Mouse (Mus musculus): ENCODE measurements at regions not wholly inside any gene's neighbourhood (a gene's known extent, or its start where the extent isn't known, plus 50 kb on each side); places are given as distances from the start of the nearest gene placed in this dataset.

DNA sequence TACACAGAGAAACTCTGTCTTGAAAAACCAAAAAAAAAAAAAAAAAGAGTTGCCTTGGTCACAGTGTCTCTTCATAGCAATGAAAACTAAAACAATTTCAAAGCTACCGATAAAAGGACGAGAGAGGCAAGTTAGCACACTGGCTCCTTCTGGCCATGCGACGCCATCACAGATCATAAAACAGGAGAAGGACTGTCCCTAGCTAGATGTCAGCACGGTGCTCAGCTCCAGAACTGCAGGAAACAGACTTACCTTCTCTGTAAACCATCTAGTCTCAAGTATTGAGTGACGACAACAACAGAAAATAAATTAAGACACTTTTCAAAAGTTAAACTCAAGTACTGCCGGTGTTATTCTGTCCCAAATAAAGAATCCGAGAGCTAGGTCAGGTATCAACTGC, 118.7 kb downstream of the Ets2 start:
- WGBS: 64% methylated on average over 8 of the region's 8 CpGs
- no peak for ATAC-seq (ENCODE audit: insufficient number of reproducible peaks, insufficient read depth, low FRiP score, low read depth)
- H3K27me3 ChIP-seq (ENCODE audit: control insufficient read depth, insufficient read depth, low read length): no peaks in the 10 kb centered on the region
- peaks cover 17 to 28% of the 10 kb centered on the region in 2 experiments for H3K4me1 ChIP-seq (ENCODE audit: control insufficient read depth in 2 of 2, insufficient read depth in 2 of 2, low read length in 2 of 2)
- peaks cover 7% of the 10 kb centered on the region for H3K9me3 ChIP-seq (ENCODE audit: control insufficient read depth, low read length)
- H3K9ac ChIP-seq (ENCODE audit: low read length): no peak overlapping the region
- H3K4me2 ChIP-seq (ENCODE audit: low read length): no peak overlapping the region
- H3K4me3 ChIP-seq (ENCODE audit: control insufficient read depth in 1 of 2, insufficient read depth in 1 of 2, low read depth in 1 of 2, low read length in 2 of 2): no peak overlapping the region
- H3K36me3 ChIP-seq (ENCODE audit: control insufficient read depth, insufficient read depth, low read length): no peaks in the 10 kb centered on the region
- H3K27ac ChIP-seq (replicated peaks in 1 of 2; ENCODE audit: control insufficient read depth in 1 of 2, insufficient read depth in 1 of 2, low read depth in 2 of 2, low read length in 2 of 2): no peak overlapping the region

DNA sequence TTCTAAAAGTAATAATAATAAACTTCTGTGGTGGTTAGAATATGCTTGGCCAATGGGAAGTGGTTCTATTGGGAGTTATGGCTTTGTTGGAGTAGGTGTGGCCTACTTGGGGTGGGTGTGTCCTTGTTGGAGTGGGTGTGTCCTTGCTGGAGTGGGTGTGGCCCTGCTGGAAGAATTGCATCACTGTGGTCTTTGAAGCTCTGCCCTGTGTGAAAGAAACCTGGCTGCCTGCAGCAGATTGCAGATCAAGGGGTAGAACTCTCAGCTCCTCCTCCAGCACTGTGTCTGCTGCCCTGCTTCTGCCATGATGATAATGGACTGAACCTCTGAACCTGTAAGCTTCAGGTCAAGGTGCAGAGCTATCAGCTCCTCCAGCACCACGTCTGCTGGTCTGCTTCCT, 118.1 kb downstream of the Ets2 start:
- H3K9me3 ChIP-seq (ENCODE audit: control insufficient read depth, low read length): peaks cover 7% of the 10 kb centered on the region
- H3K27ac ChIP-seq (replicated peaks in 1 of 2; ENCODE audit: control insufficient read depth in 1 of 2, insufficient read depth in 1 of 2, low read depth in 2 of 2, low read length in 2 of 2): no peak overlapping the region
- WGBS: 59% methylated on average over 1 of the region's 1 CpGs
- H3K9ac ChIP-seq (ENCODE audit: low read length): no peak overlapping the region
- no peaks in the 10 kb centered on the region for H3K27me3 ChIP-seq (ENCODE audit: control insufficient read depth, insufficient read depth, low read length)
- peaks cover 13 to 22% of the 10 kb centered on the region in 2 experiments for H3K4me1 ChIP-seq (ENCODE audit: control insufficient read depth in 2 of 2, insufficient read depth in 2 of 2, low read length in 2 of 2)
- no peak for ATAC-seq (ENCODE audit: insufficient number of reproducible peaks, insufficient read depth, low FRiP score, low read depth)
- H3K4me3 ChIP-seq (ENCODE audit: control insufficient read depth in 1 of 2, insufficient read depth in 1 of 2, low read depth in 1 of 2, low read length in 2 of 2): no peak overlapping the region
- H3K4me2 ChIP-seq (ENCODE audit: low read length): no peak overlapping the region
- no peaks in the 10 kb centered on the region for H3K36me3 ChIP-seq (ENCODE audit: control insufficient read depth, insufficient read depth, low read length)

- Histone ChIP-seq H3K9me3 (ENCODE audit: control insufficient read depth, low read length) (peaks cover 7% of the 10 kb centered on the region), H3K9ac (ENCODE audit: low read length) (no peak overlapping the region), H3K27me3 (ENCODE audit: control insufficient read depth, insufficient read depth, low read length) (no peaks in the 10 kb centered on the region), H3K36me3 (ENCODE audit: control insufficient read depth, insufficient read depth, low read length) (no peaks in the 10 kb centered on the region), H3K27ac (replicated peaks in 1 of 2; ENCODE audit: control insufficient read depth in 1 of 2, insufficient read depth in 1 of 2, low read depth in 2 of 2, low read length in 2 of 2) (no peak overlapping the region), H3K4me3 (ENCODE audit: control insufficient read depth in 1 of 2, insufficient read depth in 1 of 2, low read depth in 1 of 2, low read length in 2 of 2) (no peak overlapping the region), H3K4me1 (ENCODE audit: control insufficient read depth in 2 of 2, insufficient read depth in 2 of 2, low read length in 2 of 2) (peaks cover 0 to 6% of the 10 kb centered on the region in 2 experiments; a peak in 1 of 4 replicates), H3K4me2 (ENCODE audit: low read length) (no peak overlapping the region)
- ATAC-seq (ENCODE audit: insufficient number of reproducible peaks, insufficient read depth, low FRiP score, low read depth): no peak
- WGBS: 91% methylated on average over 13 of the region's 13 CpGs
Observed at GRCm38 (mm10) chr16:95815966-95816365, 114.1 kb downstream of the Ets2 start.

- no peak overlapping the region for H3K4me3 ChIP-seq (ENCODE audit: control insufficient read depth in 1 of 2, insufficient read depth in 1 of 2, low read depth in 1 of 2, low read length in 2 of 2)
- no peak overlapping the region for H3K27ac ChIP-seq (replicated peaks in 1 of 2; ENCODE audit: control insufficient read depth in 1 of 2, insufficient read depth in 1 of 2, low read depth in 2 of 2, low read length in 2 of 2)
- H3K9ac ChIP-seq (ENCODE audit: low read length): no peak overlapping the region
- H3K36me3 ChIP-seq (ENCODE audit: control insufficient read depth, insufficient read depth, low read length): no peaks in the 10 kb centered on the region
- WGBS: 87% methylated on average over 6 of the region's 6 CpGs
- ATAC-seq (ENCODE audit: insufficient number of reproducible peaks, insufficient read depth, low FRiP score, low read depth): no peak
- H3K4me2 ChIP-seq (ENCODE audit: low read length): no peak overlapping the region
- H3K4me1 ChIP-seq (ENCODE audit: control insufficient read depth in 2 of 2, insufficient read depth in 2 of 2, low read length in 2 of 2): peaks cover 0 to 6% of the 10 kb centered on the region in 2 experiments; a peak in 1 of 4 replicates
- H3K9me3 ChIP-seq (ENCODE audit: control insufficient read depth, low read length): peaks cover 7% of the 10 kb centered on the region
- no peaks in the 10 kb centered on the region for H3K27me3 ChIP-seq (ENCODE audit: control insufficient read depth, insufficient read depth, low read length)
Observed at GRCm38 (mm10) chr16:95815206-95815731, 113.4 kb downstream of the Ets2 start.

GRCm38 (mm10) chr16:95814513-95815118, 112.7 kb downstream of the Ets2 start:
- H3K4me1 ChIP-seq (ENCODE audit: control insufficient read depth in 2 of 2, insufficient read depth in 2 of 2, low read length in 2 of 2): peaks cover 0 to 5% of the 10 kb centered on the region in 2 experiments; a peak in 1 of 4 replicates
- peaks cover 7% of the 10 kb centered on the region for H3K9me3 ChIP-seq (ENCODE audit: control insufficient read depth, low read length)
- H3K4me2 ChIP-seq (ENCODE audit: low read length): no peak overlapping the region
- H3K36me3 ChIP-seq (ENCODE audit: control insufficient read depth, insufficient read depth, low read length): no peaks in the 10 kb centered on the region
- H3K27ac ChIP-seq (replicated peaks in 1 of 2; ENCODE audit: control insufficient read depth in 1 of 2, insufficient read depth in 1 of 2, low read depth in 2 of 2, low read length in 2 of 2): no peak overlapping the region
- H3K9ac ChIP-seq (ENCODE audit: low read length): no peak overlapping the region
- no peaks in the 10 kb centered on the region for H3K27me3 ChIP-seq (ENCODE audit: control insufficient read depth, insufficient read depth, low read length)
- H3K4me3 ChIP-seq (ENCODE audit: control insufficient read depth in 1 of 2, insufficient read depth in 1 of 2, low read depth in 1 of 2, low read length in 2 of 2): no peak overlapping the region
- WGBS: 73% methylated on average over 9 of the region's 9 CpGs
- no peak for ATAC-seq (ENCODE audit: insufficient number of reproducible peaks, insufficient read depth, low FRiP score, low read depth)

DNA sequence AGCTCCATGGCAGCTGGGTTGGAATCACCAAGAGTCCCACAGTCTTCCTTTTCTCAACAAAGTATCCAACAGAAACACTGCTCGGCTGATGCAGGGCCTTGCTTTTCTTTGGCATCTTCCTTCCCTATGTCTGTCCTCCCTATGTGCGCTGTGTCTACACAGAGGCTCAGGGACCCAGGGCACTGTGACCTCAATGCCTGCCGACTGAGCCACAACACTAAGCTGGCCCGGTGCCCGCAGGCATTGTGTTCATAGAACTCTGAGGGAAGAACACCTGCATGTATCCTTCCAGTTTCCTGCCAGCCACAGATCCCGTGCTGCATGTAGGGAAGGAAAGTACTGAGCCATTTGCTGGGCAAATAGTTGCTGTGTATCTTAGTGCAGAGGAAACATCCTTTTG, 109.2 kb downstream of the Ets2 start:
- Histone ChIP-seq H3K9ac (ENCODE audit: low read length) (no peak overlapping the region), H3K27me3 (ENCODE audit: control insufficient read depth, insufficient read depth, low read length) (no peaks in the 10 kb centered on the region), H3K9me3 (ENCODE audit: control insufficient read depth, low read length) (no peaks in the 10 kb centered on the region), H3K4me1 (ENCODE audit: control insufficient read depth in 2 of 2, insufficient read depth in 2 of 2, low read length in 2 of 2) (no peaks in the 10 kb centered on the region; a peak in 1 of 4 replicates), H3K4me2 (ENCODE audit: low read length) (no peak overlapping the region), H3K27ac (replicated peaks in 1 of 2; ENCODE audit: control insufficient read depth in 1 of 2, insufficient read depth in 1 of 2, low read depth in 2 of 2, low read length in 2 of 2) (0 out of 4 replicates have a peak overlapping the region, but pooled peaks of 1 of the 2 experiments have one; percentile 19), H3K4me3 (ENCODE audit: control insufficient read depth in 1 of 2, insufficient read depth in 1 of 2, low read depth in 1 of 2, low read length in 2 of 2) (no peak overlapping the region), H3K36me3 (ENCODE audit: control insufficient read depth, insufficient read depth, low read length) (no peaks in the 10 kb centered on the region)
- WGBS: 64% methylated on average over 6 of the region's 6 CpGs
- no peak for ATAC-seq (ENCODE audit: insufficient number of reproducible peaks, insufficient read depth, low FRiP score, low read depth)

- Histone ChIP-seq H3K36me3 (ENCODE audit: control insufficient read depth, insufficient read depth, low read length) (no peaks in the 10 kb centered on the region), H3K27ac (replicated peaks in 1 of 2; ENCODE audit: control insufficient read depth in 1 of 2, insufficient read depth in 1 of 2, low read depth in 2 of 2, low read length in 2 of 2) (no peak overlapping the region), H3K27me3 (ENCODE audit: control insufficient read depth, insufficient read depth, low read length) (no peaks in the 10 kb centered on the region), H3K9ac (ENCODE audit: low read length) (no peak overlapping the region), H3K9me3 (ENCODE audit: control insufficient read depth, low read length) (no peaks in the 10 kb centered on the region), H3K4me3 (ENCODE audit: control insufficient read depth in 1 of 2, insufficient read depth in 1 of 2, low read depth in 1 of 2, low read length in 2 of 2) (no peak overlapping the region), H3K4me2 (ENCODE audit: low read length) (no peak overlapping the region), H3K4me1 (ENCODE audit: control insufficient read depth in 2 of 2, insufficient read depth in 2 of 2, low read length in 2 of 2) (no peaks in the 10 kb centered on the region)
- no peak for ATAC-seq (ENCODE audit: insufficient number of reproducible peaks, insufficient read depth, low FRiP score, low read depth)
- WGBS: 85% methylated on average over 21 of the region's 21 CpGs
Observed at GRCm38 (mm10) chr16:95809127-95809876, 107.4 kb downstream of the Ets2 start.

Measured in heart, embryonic 14.5 days (tissue).